Mouse (Mus musculus) left cerebral cortex, adult 8-10 months (tissue): Measurements from ENCODE around the gene Pcif1. TPM values are rescaled to one million over a fixed set of nuclear protein-coding genes. Genes with fewer than 3 reads are reported as not detected.
A peak's percentile ranks its signal among the peaks of the same experiment; 100 is the strongest.
"Not testable (repeated sequence)": the region's sequence is repeated elsewhere in the genome, so short reads cannot be mapped to it uniquely, and the experiment has no call there.

ENCODE experiments used
- DNase-seq, 2 experiments: peaks; one replicate each; pipeline ENCODE4 v3.0.0; 2022; ENCODE audit warnings: low spot score in 2 of 2
- total RNA-seq, 4 experiments: library from RNA; stranded (reverse); gene quantifications; 2 replicates each; pipeline ENCODE4 v1.2.4; 2022

Gene Pcif1
- total RNA-seq = 10 to 100 TPM; 47.7 to 59.4 (median 52.0) TPM

DNA sequence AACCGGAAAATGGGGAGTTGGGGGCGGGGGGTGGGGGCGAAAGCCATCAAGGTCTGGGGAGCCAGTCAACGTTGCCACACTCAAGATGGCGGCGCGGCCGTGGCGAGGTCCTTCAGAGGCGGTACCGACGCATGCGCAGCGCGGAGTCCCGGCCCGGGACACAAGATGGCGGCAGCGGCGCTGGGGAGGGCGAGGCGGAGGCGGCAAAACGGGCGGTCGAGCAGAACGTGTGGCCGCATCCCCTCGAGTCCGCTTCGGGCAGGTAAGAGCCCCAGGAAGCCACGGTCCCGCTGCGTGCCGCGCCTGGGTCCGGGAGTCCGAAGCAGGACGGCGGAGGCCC, at the start of gene Pcif1:
TSS of gene Pcif1 (plus strand) at position 77 of the 340 bp plus-strand sequence.
- DNase-seq = peak; percentile 84 to 89

DNA sequence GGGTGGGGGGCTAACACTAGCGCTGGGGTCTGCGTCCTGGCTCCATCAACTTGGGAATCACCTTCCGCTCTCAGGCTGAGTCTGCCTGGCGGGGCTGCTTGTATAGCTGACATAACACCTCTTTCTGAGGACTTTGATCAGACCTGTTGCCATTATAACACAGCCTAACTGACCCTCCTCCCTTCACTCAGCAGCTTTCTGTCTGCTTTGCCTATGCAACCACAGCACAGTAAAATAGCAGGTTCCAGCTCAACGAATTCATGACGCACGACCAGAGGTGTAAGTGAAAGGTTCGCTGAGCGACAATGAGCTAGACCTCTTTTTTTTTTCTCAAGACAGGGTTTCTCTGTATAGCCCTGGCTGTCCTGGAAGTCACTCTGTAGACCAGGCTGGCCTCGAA, 48.1 kb upstream of the Pcif1 start:
- DNase-seq = no peak

DNA sequence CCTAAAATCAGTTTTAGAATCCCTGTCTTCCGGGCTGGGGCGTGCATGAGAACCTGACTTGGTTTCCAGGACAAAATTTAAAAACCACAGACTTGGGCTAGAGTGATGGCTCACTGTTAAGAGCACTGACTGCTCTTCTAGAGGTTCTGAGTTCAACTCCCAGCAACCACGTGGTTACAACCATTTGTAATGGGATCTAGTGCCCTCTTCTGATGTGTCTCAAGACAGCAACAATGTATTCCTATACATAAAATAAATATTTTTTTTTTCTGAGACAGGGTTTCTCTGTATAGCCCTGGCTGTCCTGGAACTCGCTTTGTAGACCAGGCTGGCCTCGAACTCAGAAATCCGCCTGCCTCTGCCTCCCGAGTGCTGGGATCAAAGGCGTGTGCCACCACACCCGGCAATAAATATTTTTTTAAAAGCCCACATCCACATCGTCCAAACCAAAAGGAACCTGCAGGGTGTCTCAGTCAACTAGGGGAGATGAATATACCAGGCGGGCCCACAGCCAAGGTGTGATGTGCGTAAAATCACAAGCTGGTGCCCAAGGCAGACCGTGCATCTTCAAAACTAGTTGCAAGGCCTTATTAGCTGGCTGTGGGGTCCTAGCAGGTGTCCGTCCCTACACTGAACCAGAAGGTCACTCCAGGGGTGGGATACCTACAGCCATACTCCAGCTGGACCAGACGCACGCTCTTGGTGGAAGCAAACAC, 46.9 kb upstream of the Pcif1 start:
- no peak for DNase-seq

DNA sequence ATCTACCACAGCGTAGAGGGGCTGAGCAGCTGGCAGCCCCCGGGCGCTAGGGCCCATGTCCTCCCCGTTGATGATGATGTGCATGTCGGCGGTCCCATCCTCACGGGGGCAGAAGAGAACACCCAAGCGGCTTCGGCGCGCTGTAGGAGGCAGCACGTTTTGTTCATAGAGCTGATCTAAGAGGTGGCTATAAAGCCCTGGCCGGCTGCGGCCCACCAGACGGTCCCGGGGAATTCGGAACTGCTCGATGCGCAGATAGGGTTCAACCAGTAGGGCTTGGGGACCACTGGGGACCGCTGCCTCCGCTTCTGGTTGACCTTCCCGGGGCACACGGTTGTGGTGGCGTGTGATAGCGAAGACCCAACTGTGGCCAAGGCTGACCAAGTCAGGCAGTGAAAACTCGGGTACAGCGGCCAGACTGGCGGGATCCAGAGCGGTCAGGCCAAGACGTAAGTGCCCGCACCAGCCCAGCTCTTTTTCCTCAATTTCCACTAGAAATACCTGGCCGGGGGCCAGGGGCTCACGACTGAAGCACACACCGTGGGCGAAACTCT, 46.3 kb upstream of the Pcif1 start, which contains the start of gene Ctsa:
TSS of gene Ctsa (plus strand) at position 126 of the 554 bp plus-strand sequence.
- DNase-seq = peak; percentile 68 to 70

- peak; percentile 92 to 95 for DNase-seq
Measured at GRCm38 (mm10) chr2:164833314-164833959, 45.7 kb upstream of the Pcif1 start, which contains the start of gene Neurl2. TSS of gene Neurl2 (minus strand) at chr2:164833456.

DNA sequence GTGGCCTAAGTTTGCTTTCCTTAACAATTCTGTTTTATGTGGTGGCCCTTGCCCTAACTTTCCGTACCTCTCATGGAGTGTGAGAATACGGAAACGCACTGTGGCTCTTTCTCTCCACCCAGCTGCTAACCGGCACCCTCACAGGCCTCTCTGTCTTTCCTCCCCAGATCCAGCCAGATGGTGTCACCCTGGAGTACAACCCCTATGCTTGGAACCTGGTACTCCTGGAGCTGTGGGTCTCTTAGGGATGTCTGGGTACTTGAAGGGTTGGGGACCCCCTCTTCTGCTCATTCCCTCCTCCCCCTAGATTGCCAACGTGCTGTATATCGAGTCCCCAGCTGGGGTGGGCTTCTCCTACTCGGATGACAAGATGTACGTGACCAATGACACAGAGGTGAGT, 44.6 kb upstream of the Pcif1 start:
- DNase-seq = no peak

GRCm38 (mm10) chr2:164835164-164835563, 43.9 kb upstream of the Pcif1 start:
- no peak for DNase-seq

DNA sequence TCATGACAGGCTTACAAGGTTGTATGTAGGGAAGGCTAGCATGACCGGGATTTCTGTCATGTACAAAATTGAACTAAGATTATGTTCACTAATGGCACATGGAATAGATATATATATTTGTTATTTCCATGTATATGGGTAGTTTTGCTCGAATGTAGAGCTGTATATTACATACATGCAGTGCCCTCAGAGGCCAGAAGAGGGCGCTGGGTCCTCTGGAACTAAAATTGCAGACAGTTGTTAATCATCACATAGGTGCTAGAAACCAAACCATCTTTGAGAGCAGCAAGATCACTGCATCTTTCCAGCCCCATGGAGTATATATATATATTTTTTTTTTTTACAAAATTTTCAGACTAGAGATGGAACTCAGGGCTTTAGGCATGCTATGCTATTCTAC, 33.3 kb upstream of the Pcif1 start:
- DNase-seq = no peak

GRCm38 (mm10) chr2:164850061-164850460, 29.0 kb upstream of the Pcif1 start:
- no peak for DNase-seq

GRCm38 (mm10) chr2:164855572-164855971, 23.5 kb upstream of the Pcif1 start:
- not testable (repeated sequence) for DNase-seq

DNA sequence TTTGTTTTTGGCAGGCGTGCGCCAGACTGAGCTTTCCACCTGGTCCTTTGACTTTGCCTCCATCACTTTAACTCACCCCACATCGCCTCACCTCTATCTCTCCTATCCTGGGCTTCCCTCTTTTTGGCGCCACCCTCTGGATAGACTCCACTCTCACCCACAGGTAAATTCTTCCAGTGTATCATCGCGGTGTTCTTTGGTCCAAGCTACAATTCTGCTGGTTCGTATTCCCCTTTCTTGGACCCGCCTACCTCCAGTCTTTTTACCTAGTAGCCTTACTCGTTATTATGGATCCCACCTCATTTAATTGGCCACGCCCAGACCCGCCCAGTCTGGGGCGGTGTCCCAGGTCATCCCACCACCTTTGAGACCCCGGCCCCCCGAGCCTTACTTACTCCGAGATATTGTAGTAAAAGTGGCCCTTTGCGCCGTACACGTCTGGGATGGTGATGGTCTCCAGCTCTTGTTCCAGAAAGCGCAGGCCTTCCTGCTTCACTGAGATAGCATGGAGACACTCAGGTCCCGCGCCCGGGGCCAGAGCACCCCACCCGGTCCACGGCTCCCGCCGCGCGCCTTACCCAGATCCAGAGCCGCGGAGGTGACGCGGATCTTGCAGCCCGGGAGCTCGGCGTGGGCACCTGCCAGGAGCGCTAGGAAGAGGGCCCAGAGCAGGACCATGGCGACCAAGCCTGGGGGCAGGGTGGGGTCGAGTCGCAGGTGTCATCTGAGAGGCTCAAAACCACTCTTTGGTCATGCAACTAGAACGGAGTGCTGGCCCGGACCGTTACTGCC, 22.6 kb upstream of the Pcif1 start:
- no peak for DNase-seq

GRCm38 (mm10) chr2:164857101-164857821, 21.8 kb upstream of the Pcif1 start, which contains the start of gene Pltp:
TSS of gene Pltp (minus strand) at chr2:164857711.
- DNase-seq = no peak

DNA sequence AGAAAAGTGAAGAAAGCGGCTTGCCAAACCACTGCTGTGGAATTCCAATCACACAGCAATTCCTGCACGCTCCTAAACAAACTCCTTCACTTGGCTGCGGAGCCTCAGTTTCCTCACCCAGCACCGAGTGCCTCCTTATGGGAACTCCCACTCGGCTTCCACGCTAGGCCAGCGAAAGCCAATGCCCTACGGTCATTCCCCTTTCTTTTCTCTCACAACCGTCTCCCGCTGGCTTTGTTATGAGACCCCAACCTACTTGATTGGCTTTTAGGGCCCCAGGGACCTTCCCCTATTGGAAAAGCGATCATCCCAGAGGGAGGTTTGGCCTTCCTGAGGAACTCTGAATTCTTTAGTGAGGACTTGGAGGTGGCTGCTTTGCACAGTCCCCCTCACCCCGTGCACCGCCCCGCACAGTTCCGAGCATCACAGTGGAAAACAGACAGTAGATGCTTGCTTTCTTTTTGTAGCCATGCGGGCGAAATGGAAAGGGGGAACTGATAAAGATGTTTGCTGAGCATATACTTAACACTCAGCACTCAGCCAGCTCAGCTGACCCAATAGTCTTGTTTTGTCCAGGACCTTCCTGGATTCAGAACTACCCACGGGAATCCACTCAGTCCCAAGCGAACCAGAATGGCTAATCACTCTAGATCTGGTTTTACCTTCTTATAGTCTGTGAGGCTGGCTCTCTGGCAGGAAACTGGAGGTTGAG, 21.1 kb upstream of the Pcif1 start:
- DNase-seq = no peak

DNA sequence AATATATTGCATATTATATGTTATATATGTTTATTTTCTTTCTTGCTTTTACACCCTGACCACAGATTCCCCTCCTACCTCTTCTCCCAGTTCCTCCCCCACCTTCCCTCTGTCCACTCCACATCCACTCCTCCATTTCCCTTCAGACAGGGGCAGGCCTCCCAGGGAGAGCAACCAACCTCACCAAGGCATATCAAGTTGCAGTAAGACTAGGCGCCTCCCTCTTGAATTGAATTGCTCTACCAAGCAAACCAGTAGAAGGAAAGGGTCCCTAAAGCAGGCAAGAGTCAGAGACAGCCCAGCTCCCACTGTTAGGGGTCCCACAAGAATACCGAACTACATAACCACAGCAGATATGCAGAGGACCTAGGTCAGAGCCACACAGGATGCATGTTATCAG, 19.9 kb upstream of the Pcif1 start:
- no peak for DNase-seq

DNA sequence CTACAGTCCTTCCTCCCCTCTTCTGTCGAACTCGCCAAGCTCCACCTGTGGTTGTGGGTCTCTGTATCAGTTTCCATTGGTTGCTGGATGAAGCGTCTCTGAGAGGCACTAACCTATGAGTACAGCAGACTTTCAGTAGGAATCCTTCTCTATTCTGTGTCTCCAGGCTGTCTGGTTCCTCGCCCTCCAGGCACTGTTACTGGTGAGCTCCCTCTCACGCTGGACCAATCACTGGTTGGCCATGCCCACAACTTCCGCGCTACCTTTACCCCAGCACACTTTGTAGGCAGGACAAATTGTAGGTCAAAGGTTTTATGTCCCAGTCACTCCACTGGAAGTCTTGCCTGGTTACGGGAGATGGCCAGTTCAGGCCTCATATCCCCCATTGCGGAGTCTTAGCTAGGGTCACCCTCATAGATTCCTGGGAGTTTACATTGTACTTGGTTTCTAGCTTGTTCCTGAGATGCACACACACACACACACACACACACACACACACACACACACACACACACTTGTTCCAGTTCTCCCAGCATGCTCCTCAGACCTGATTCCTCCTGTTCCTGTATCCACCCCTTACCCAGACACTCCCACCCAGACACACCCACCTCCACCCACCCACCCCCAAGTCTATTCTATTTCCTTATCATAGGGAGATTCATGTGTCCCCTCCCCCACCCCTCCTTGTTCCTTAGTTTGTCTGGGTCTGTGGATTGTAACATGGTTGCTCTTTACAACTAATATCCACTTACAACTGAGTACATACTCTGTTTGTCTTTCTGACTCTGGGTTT, 19.3 kb upstream of the Pcif1 start:
- DNase-seq = no peak

DNA sequence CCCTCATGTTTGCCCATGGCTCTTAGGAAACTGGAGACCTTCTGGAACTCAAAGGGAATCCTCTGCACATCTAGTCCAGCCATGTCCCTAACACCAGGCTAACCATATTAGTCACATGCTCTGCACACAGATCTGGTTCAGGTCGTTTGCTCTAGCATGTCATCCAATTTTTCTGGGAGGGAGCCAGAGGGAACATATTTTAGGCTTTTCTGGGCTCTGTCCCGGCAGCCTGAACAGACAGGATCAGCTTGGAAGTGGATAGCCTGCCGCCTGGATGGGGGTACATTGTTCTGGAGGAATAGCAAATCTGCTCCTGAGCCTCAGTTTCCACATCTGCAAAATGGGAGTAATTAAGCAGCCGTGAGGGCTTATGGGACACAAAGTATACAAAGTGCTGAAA, 18.0 kb upstream of the Pcif1 start:
- no peak for DNase-seq

GRCm38 (mm10) chr2:164862179-164862861, 16.8 kb upstream of the Pcif1 start:
- DNase-seq = no peak

DNA sequence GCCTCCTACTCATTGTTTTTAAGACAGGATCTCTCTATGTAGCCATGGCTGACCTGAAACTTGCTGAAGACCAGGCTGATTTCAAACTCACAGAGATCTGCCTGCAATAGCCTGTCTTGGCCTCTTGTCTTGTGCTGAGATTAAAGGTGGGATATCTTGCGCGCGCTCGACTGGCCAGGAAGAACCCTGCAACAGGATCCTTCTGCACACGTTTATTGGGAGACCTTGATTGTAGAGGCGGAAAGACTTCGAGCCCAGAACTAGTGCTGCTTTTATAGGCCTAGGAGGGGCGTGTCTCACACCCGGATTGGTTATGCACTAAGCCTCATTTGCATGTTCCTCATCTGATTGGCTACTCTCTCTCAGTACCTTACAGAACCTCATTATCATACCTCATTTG, 15.7 kb upstream of the Pcif1 start:
- not testable (repeated sequence) for DNase-seq

GRCm38 (mm10) chr2:164864593-164864992, 14.5 kb upstream of the Pcif1 start:
- DNase-seq = no peak
